Mouse (Mus musculus): ENCODE data around the gene Usp3. TPM values are rescaled to one million over a fixed set of nuclear protein-coding genes. Genes with fewer than 3 reads are reported as not detected.

The Usp3 gene
- polyA plus RNA-seq, 1 experiment = 20.4 TPM

GRCm38 (mm10) chr9:66605876-66606750 lies 13.2 kb upstream of the Usp3 start:
- H3K79me2 ChIP-seq (ENCODE audit: control insufficient read depth, insufficient read depth) = no peaks in the 10 kb centered on the region
- H3K4me2 ChIP-seq (ENCODE audit: low read depth) = no peak overlapping the region
- TF ChIP-seq MYOD1 (IDR thresholded peaks at IDR 0.05; ENCODE audit: control insufficient read depth in 1 of 3, insufficient read length in 2 of 3, low read depth in 2 of 3) (no peak), MYOG (IDR thresholded peaks at IDR 0.05; ENCODE audit: control insufficient read depth in 1 of 3, insufficient read depth in 1 of 3, insufficient read length in 2 of 3, low read depth in 2 of 3) (no peak), CEBPB (IDR thresholded peaks at IDR 0.05; ENCODE audit: insufficient read depth, poor library complexity, severe bottlenecking) (no peak), TCF3 (IDR thresholded peaks at IDR 0.05; ENCODE audit: insufficient read length, low read depth) (no peak), REST (IDR thresholded peaks at IDR 0.05; ENCODE audit: insufficient read depth, insufficient read length) (no peak), POLR2A (IDR thresholded peaks at IDR 0.05; ENCODE audit: insufficient read length, low read depth) (no peak), MAX (IDR thresholded peaks at IDR 0.05; ENCODE audit: low read depth) (no peak), E2F4 (IDR thresholded peaks at IDR 0.05; ENCODE audit: insufficient read depth) (no peak), USF1 (IDR thresholded peaks at IDR 0.05; ENCODE audit: low read depth) (no peak), TCF12 (IDR thresholded peaks at IDR 0.05; ENCODE audit: insufficient read depth, poor library complexity, severe bottlenecking) (no peak), SRF (IDR thresholded peaks at IDR 0.05; ENCODE audit: control insufficient read depth, insufficient read length, low read depth) (no peak), POLR2AphosphoS2 (IDR thresholded peaks at IDR 0.05; ENCODE audit: insufficient read length, low read depth) (no peak)

DNA sequence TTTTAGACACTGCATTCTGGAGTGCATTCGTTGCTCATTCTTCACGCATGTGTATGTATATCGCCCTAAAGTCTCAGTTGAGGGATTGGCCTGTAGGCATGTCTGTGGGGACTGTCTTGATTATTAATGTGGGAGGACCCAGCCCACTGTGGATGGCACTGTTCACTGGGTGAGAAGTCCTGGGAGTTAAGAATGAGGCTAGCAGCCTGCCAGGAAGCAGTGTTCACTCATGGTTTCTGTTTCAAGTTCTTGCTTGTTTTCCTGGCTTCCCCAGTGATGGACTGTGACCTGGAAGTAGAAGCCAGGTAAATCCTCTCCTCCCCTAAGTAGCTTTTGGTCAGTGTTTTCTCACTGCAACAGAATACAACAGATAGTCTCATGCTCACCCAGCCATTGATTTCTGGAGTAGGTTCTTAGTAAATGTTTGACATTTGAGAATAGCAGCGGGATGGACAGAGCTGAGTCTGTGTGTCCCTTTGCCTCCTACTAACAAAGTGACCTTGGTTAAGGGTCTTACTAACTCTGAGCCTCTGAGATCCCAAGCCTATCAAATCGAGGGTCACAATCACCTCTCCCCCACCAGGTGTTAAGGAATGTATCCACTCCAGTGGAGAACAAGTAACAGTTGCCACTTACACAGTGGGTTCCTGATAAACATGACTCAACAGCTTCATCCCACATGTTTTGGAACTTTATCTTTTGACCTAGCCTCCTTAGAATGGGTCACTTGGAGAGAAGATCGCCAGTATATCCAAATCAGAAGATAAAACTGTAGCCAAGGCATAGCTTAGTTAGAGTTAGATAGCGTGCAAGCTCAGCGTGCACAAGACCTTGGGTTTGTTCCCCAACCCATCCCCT lies 11.6 kb upstream of the Usp3 start:
- Histone ChIP-seq H3K36me3 (ENCODE audit: control insufficient read depth, insufficient read depth) (no peaks in the 10 kb centered on the region), H3K4me3 (no peak overlapping the region)

More at GRCm38 (mm10) chr9:66605876-66606750, 13.2 kb upstream of the Usp3 start:
- Histone ChIP-seq H3ac (ENCODE audit: control insufficient read depth, insufficient read length) (no peak overlapping the region), H3K4me3 (no peak overlapping the region), H3K36me3 (ENCODE audit: control insufficient read depth, insufficient read depth) (no peaks in the 10 kb centered on the region), H3K27me3 (ENCODE audit: control insufficient read depth, insufficient read depth, insufficient read length) (no peaks in the 10 kb centered on the region)

DNA sequence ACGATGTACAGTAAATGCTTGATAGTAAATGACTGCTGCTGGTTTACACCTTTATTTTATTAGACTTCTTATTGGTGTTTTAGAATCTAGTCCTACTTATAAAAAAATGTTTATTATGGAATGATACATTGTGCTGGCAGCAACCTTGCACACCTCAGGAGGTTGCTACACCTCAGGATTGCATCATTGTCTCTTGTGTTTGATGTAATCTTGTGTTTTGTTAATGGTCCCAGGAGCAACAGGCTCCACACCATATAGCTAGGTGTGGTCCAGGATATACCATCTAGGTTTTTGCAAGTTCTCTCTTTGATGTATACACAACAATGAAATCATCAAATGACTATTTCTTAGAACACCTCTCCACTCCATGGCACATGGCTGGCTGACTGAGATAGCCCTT lies 11.0 kb upstream of the Usp3 start:
- no peaks in the 10 kb centered on the region for H3K27me3 ChIP-seq (ENCODE audit: control insufficient read depth, insufficient read depth, insufficient read length)
- no peak for TF ChIP-seq CEBPB (IDR thresholded peaks at IDR 0.05; ENCODE audit: insufficient read depth, poor library complexity, severe bottlenecking)
- TF ChIP-seq MYOD1 (IDR thresholded peaks at IDR 0.05; ENCODE audit: control insufficient read depth in 1 of 3, insufficient read length in 2 of 3, low read depth in 2 of 3) = no peak
- no peak for TF ChIP-seq TCF12 (IDR thresholded peaks at IDR 0.05; ENCODE audit: insufficient read depth, poor library complexity, severe bottlenecking)
- H3K4me2 ChIP-seq (ENCODE audit: low read depth) = no peak overlapping the region
- no peaks in the 10 kb centered on the region for H3K79me2 ChIP-seq (ENCODE audit: control insufficient read depth, insufficient read depth)
- H3K36me3 ChIP-seq (ENCODE audit: control insufficient read depth, insufficient read depth) = no peaks in the 10 kb centered on the region
- no peak overlapping the region for H3K4me3 ChIP-seq
- no peak overlapping the region for H3ac ChIP-seq (ENCODE audit: control insufficient read depth, insufficient read length)

More for the DNA sequence above, 11.6 kb upstream of the Usp3 start:
- no peak overlapping the region for H3K4me2 ChIP-seq (ENCODE audit: low read depth)
- no peaks in the 10 kb centered on the region for H3K27me3 ChIP-seq (ENCODE audit: control insufficient read depth, insufficient read depth, insufficient read length)
- H3K79me2 ChIP-seq (ENCODE audit: control insufficient read depth, insufficient read depth) = no peaks in the 10 kb centered on the region
- TF ChIP-seq MYOD1 (IDR thresholded peaks at IDR 0.05; ENCODE audit: control insufficient read depth in 1 of 3, insufficient read length in 2 of 3, low read depth in 2 of 3) (no peak), POLR2A (IDR thresholded peaks at IDR 0.05; ENCODE audit: insufficient read length, low read depth) (no peak), E2F4 (IDR thresholded peaks at IDR 0.05; ENCODE audit: insufficient read depth) (no peak), TCF3 (IDR thresholded peaks at IDR 0.05; ENCODE audit: insufficient read length, low read depth) (no peak), POLR2AphosphoS2 (IDR thresholded peaks at IDR 0.05; ENCODE audit: insufficient read length, low read depth) (no peak)
- H3ac ChIP-seq (ENCODE audit: control insufficient read depth, insufficient read length) = no peak overlapping the region

- Histone ChIP-seq H3ac (ENCODE audit: control insufficient read depth, insufficient read length) (no peak overlapping the region), H3K4me3 (no peak overlapping the region), H3K4me2 (ENCODE audit: low read depth) (no peak overlapping the region), H3K27me3 (ENCODE audit: control insufficient read depth, insufficient read depth, insufficient read length) (no peaks in the 10 kb centered on the region), H3K79me2 (ENCODE audit: control insufficient read depth, insufficient read depth) (no peaks in the 10 kb centered on the region), H3K36me3 (ENCODE audit: control insufficient read depth, insufficient read depth) (no peaks in the 10 kb centered on the region)
- TF ChIP-seq MYOG (IDR thresholded peaks at IDR 0.05; ENCODE audit: control insufficient read depth in 1 of 3, insufficient read depth in 1 of 3, insufficient read length in 2 of 3, low read depth in 2 of 3) (no peak), CEBPB (IDR thresholded peaks at IDR 0.05; ENCODE audit: insufficient read depth, poor library complexity, severe bottlenecking) (no peak), MYOD1 (IDR thresholded peaks at IDR 0.05; ENCODE audit: control insufficient read depth in 1 of 3, insufficient read length in 2 of 3, low read depth in 2 of 3) (no peak), MAX (IDR thresholded peaks at IDR 0.05; ENCODE audit: low read depth) (no peak), E2F4 (IDR thresholded peaks at IDR 0.05; ENCODE audit: insufficient read depth) (no peak), USF1 (IDR thresholded peaks at IDR 0.05; ENCODE audit: low read depth) (no peak), POLR2A (IDR thresholded peaks at IDR 0.05; ENCODE audit: insufficient read length, low read depth) (no peak), TCF12 (IDR thresholded peaks at IDR 0.05; ENCODE audit: insufficient read depth, poor library complexity, severe bottlenecking) (no peak), POLR2AphosphoS2 (IDR thresholded peaks at IDR 0.05; ENCODE audit: insufficient read length, low read depth) (no peak), REST (IDR thresholded peaks at IDR 0.05; ENCODE audit: insufficient read depth, insufficient read length) (no peak)
These were observed 8.1 kb upstream of the Usp3 start for GRCm38 (mm10) chr9:66601006-66601405.

Data from myocyte (in vitro differentiated cells).